In genomic region chr9:51144218-51144617, GRCm38 (mm10) we compare ENCODE assay signal across 32 mouse cellular contexts. TPM values are rescaled to one million over a fixed set of nuclear protein-coding genes. Genes with fewer than 3 reads are reported as not detected.
A peak's percentile ranks its signal among the peaks of the same experiment; 100 is the strongest.
DNase-seq lines count a peak whose midpoint lies in the region; ATAC-seq and TF ChIP-seq lines count a peak whose summit lies in the region.
"Had no signal": no experiment of that assay in that cellular context is flagged by ENCODE, and none has a peak within 500 bp of the region (broad histone marks: within the 10 kb centered on the region; RNA-seq: fewer than 3 reads in every experiment).

No protein-coding gene starts in this region.

- TF ChIP-seq POLR2A in lung, adult 2 months (IDR thresholded peaks at IDR 0.05; ENCODE audit: borderline replicate concordance, extremely low read depth, low read depth, low read length) = no peak
- TF ChIP-seq POLR2A in MEL (IDR thresholded peaks at IDR 0.05; ENCODE audit: control insufficient read depth in 1 of 2, insufficient read depth in 1 of 2, low read depth in 1 of 2, low read length in 2 of 2, poor library complexity in 1 of 2) = no peak

- ATAC-seq in intestine, embryonic 14.5 days (replicated peaks; ENCODE audit: low FRiP score, low TSS enrichment, low read depth) = no peak
- ATAC-seq in intestine, embryonic 16.5 days = no peak
- no peak for ATAC-seq in lung, embryonic 14.5 days (ENCODE audit: insufficient read depth)
- ATAC-seq: forebrain, embryonic 15.5 days; midbrain, embryonic 15.5 days had no signal

- H3K79me2 ChIP-seq in MEL (ENCODE audit: control insufficient read depth, insufficient read depth, low read length, poor library complexity) = no peaks in the 10 kb centered on the region

- H3K27ac ChIP-seq in intestine, embryonic 14.5 days (ENCODE audit: low read depth) = no peak overlapping the region
- no peak overlapping the region for H3K27ac ChIP-seq in intestine, embryonic 16.5 days (ENCODE audit: low read length)
- H3K27ac ChIP-seq in lung, embryonic 14.5 days (ENCODE audit: low read depth) = no peak overlapping the region
- no peak overlapping the region for H3K27ac ChIP-seq in MEL (ENCODE audit: control insufficient read depth, low read depth, low read length)
- H3K27ac ChIP-seq: embryonic facial prominence, embryonic 12.5 days; forebrain, embryonic 15.5 days; hindbrain, embryonic 13.5 days; limb, embryonic 15.5 days; lung, embryonic 15.5 days; midbrain, embryonic 15.5 days had no signal

- H3K9me3 ChIP-seq in intestine, embryonic 14.5 days (ENCODE audit: control insufficient read depth, low read length) = no peaks in the 10 kb centered on the region
- 0 out of 2 replicates have a peak, but pooled peaks cover 4% of the 10 kb centered on the region for H3K9me3 ChIP-seq in intestine, embryonic 16.5 days (ENCODE audit: control insufficient read depth, low read length)
- no peaks in the 10 kb centered on the region for H3K9me3 ChIP-seq in lung, embryonic 14.5 days (ENCODE audit: low read depth, low read length)
- no peaks in the 10 kb centered on the region for H3K9me3 ChIP-seq in MEL (replicated peaks; ENCODE audit: insufficient read depth, low read length)
- H3K9me3 ChIP-seq: embryonic facial prominence, embryonic 12.5 days; forebrain, embryonic 15.5 days; hindbrain, embryonic 13.5 days; limb, embryonic 15.5 days; lung, embryonic 15.5 days; midbrain, embryonic 15.5 days had no signal

- no peak overlapping the region for H3K4me2 ChIP-seq in intestine, embryonic 14.5 days (ENCODE audit: low read length)
- H3K4me2 ChIP-seq in intestine, embryonic 16.5 days (ENCODE audit: low read depth, low read length) = no peak overlapping the region
- no peak overlapping the region for H3K4me2 ChIP-seq in lung, embryonic 14.5 days
- H3K4me2 ChIP-seq: embryonic facial prominence, embryonic 12.5 days; forebrain, embryonic 15.5 days; hindbrain, embryonic 13.5 days; limb, embryonic 15.5 days; lung, embryonic 15.5 days; midbrain, embryonic 15.5 days had no signal

- H3K9ac ChIP-seq in intestine, embryonic 14.5 days (ENCODE audit: low read length) = no peak overlapping the region
- no peak overlapping the region for H3K9ac ChIP-seq in intestine, embryonic 16.5 days (ENCODE audit: low read depth, low read length)
- no peak overlapping the region for H3K9ac ChIP-seq in lung, embryonic 14.5 days
- H3K9ac ChIP-seq in MEL (ENCODE audit: control insufficient read depth, low read depth, low read length, poor library complexity, severe bottlenecking) = no peak overlapping the region
- H3K9ac ChIP-seq: embryonic facial prominence, embryonic 12.5 days; forebrain, embryonic 15.5 days; hindbrain, embryonic 13.5 days; limb, embryonic 15.5 days; lung, embryonic 15.5 days; midbrain, embryonic 15.5 days had no signal

- H3K4me1 ChIP-seq in intestine, embryonic 14.5 days (replicated peaks; ENCODE audit: control insufficient read depth, insufficient read depth, low read length) = peaks cover 3% of the 10 kb centered on the region
- no peaks in the 10 kb centered on the region for H3K4me1 ChIP-seq in intestine, embryonic 16.5 days (ENCODE audit: control insufficient read depth, insufficient read depth, low read length)
- no peaks in the 10 kb centered on the region for H3K4me1 ChIP-seq in lung, embryonic 14.5 days (ENCODE audit: insufficient read depth)
- H3K4me1 ChIP-seq in lung, adult 2 months (ENCODE audit: control insufficient read depth, insufficient read depth, low read length) = no peaks in the 10 kb centered on the region
- peaks cover 4 to 14% of the 10 kb centered on the region in 2 experiments for H3K4me1 ChIP-seq in MEL (ENCODE audit: control insufficient read depth in 1 of 2, insufficient read depth in 2 of 2, low read length in 2 of 2)

- no peak for TF ChIP-seq RAD21 in MEL (IDR thresholded peaks at IDR 0.05; ENCODE audit: low read depth, low read length)

- WGBS in intestine, embryonic 14.5 days = 70% methylated on average over 6 of the region's 6 CpGs
- WGBS in intestine, embryonic 16.5 days = 67% methylated on average over 6 of the region's 6 CpGs
- WGBS in lung, embryonic 14.5 days = 66% methylated on average over 6 of the region's 6 CpGs
- 69% methylated on average over 6 of the region's 6 CpGs for WGBS in lung, adult 2 months

- no peaks in the 10 kb centered on the region for H3K36me3 ChIP-seq in intestine, embryonic 14.5 days (ENCODE audit: control insufficient read depth, insufficient read depth, low read length)
- H3K36me3 ChIP-seq in intestine, embryonic 16.5 days (ENCODE audit: control insufficient read depth, insufficient read depth, low read length) = no peaks in the 10 kb centered on the region
- H3K36me3 ChIP-seq in lung, embryonic 14.5 days (ENCODE audit: insufficient read depth) = no peaks in the 10 kb centered on the region
- peaks cover 0 to 11% of the 10 kb centered on the region in 2 experiments; a peak in 2 of 4 replicates for H3K36me3 ChIP-seq in MEL (ENCODE audit: control insufficient read depth in 1 of 2, insufficient read depth in 2 of 2, low read length in 2 of 2)
- H3K36me3 ChIP-seq: embryonic facial prominence, embryonic 12.5 days; forebrain, embryonic 15.5 days; hindbrain, embryonic 13.5 days; limb, embryonic 15.5 days; lung, embryonic 15.5 days; midbrain, embryonic 15.5 days had no signal

- TF ChIP-seq CTCF in lung, embryonic 14.5 days (IDR thresholded peaks at IDR 0.05; ENCODE audit: low read depth) = peak; percentile 44
- TF ChIP-seq CTCF in lung, adult 2 months (IDR thresholded peaks at IDR 0.05; ENCODE audit: insufficient read depth, low read length) = no peak
- TF ChIP-seq CTCF in MEL (IDR thresholded peaks at IDR 0.05 in 2 of 3, conservative IDR thresholded peaks at IDR 0.05 in 1 of 3; ENCODE audit: control insufficient read depth in 1 of 3, insufficient read depth in 1 of 3, low read depth in 2 of 3, low read length in 3 of 3, poor library complexity in 1 of 3, severe bottlenecking in 1 of 3) = peak in 2 of 3 experiments; percentile 18 to 26; a peak in 2 of 6 replicates

- H3K4me3 ChIP-seq in intestine, embryonic 14.5 days (ENCODE audit: low read depth, low read length) = no peak overlapping the region
- no peak overlapping the region for H3K4me3 ChIP-seq in intestine, embryonic 16.5 days (ENCODE audit: low read length)
- no peak overlapping the region for H3K4me3 ChIP-seq in lung, embryonic 14.5 days (ENCODE audit: low read depth, low read length)
- no peak overlapping the region for H3K4me3 ChIP-seq in lung, adult 2 months (replicated peaks; ENCODE audit: extremely low read depth, low read depth, low read length)
- H3K4me3 ChIP-seq in MEL (ENCODE audit: control insufficient read depth in 1 of 2, insufficient read depth in 1 of 2, low read depth in 2 of 2, low read length in 2 of 2) = no peak overlapping the region
- H3K4me3 ChIP-seq: embryonic facial prominence, embryonic 12.5 days; erythroblast, embryonic 14.5 days; forebrain, embryonic 15.5 days; hindbrain, embryonic 13.5 days; limb, embryonic 15.5 days; lung, embryonic 15.5 days; midbrain, embryonic 15.5 days; myocyte had no signal

- DNase-seq in intestine, embryonic 14.5 days (ENCODE audit: low spot score) = peak; percentile 34
- no peak for DNase-seq in lung, embryonic 14.5 days
- DNase-seq in lung, adult 2 months = no peak
- no peak for DNase-seq in MEL (ENCODE audit: low read depth, low spot score)
- DNase-seq in left cerebral cortex, adult 11 months (ENCODE audit: low spot score) = no peak
- DNase-seq in kidney, postnatal 14 days = no peak
- DNase-seq: adrenal gland, postnatal 25 days; cerebellum, adult 9-10 months; gastrocnemius, postnatal 14 days; heart, adult 18-20 months; heart, postnatal 36 days; kidney, adult 9 months; kidney, postnatal 4 days; left cerebral cortex, postnatal 4 days; lung, postnatal 4 days; thymus, postnatal 25 days had no signal

- no peak for TF ChIP-seq EP300 in MEL (IDR thresholded peaks at IDR 0.05; ENCODE audit: low read depth in 1 of 2, low read length in 2 of 2)

- H3K27me3 ChIP-seq in intestine, embryonic 14.5 days (replicated peaks; ENCODE audit: control insufficient read depth, insufficient read depth, low read length) = no peaks in the 10 kb centered on the region
- no peaks in the 10 kb centered on the region for H3K27me3 ChIP-seq in intestine, embryonic 16.5 days (replicated peaks; ENCODE audit: control insufficient read depth, insufficient read depth, low read length)
- H3K27me3 ChIP-seq in lung, embryonic 14.5 days (ENCODE audit: insufficient read depth, low read length) = no peaks in the 10 kb centered on the region
- H3K27me3 ChIP-seq in MEL (ENCODE audit: control insufficient read depth in 1 of 2, insufficient read depth in 2 of 2, low read length in 2 of 2) = no peaks in the 10 kb centered on the region
- H3K27me3 ChIP-seq: embryonic facial prominence, embryonic 12.5 days; forebrain, embryonic 15.5 days; hindbrain, embryonic 13.5 days; limb, embryonic 15.5 days; lung, embryonic 15.5 days; midbrain, embryonic 15.5 days had no signal

TF ChIP-seq in MEL, 35 proteins besides CTCF, POLR2A, EP300 and RAD21:
- TF ChIP-seq BHLHE40 (IDR thresholded peaks at IDR 0.05; ENCODE audit: borderline replicate concordance, low read depth, low read length) = no peak
- no peak for TF ChIP-seq MAZ (IDR thresholded peaks at IDR 0.05; ENCODE audit: low read depth, low read length)
- TF ChIP-seq TBP (IDR thresholded peaks at IDR 0.05; ENCODE audit: low read depth, low read length) = no peak
- TF ChIP-seq JUND (IDR thresholded peaks at IDR 0.05; ENCODE audit: low read depth, low read length) = no peak
- TF ChIP-seq SIN3A (IDR thresholded peaks at IDR 0.05; ENCODE audit: low read length) = no peak
- no peak for TF ChIP-seq MAFK (IDR thresholded peaks at IDR 0.05; ENCODE audit: borderline replicate concordance, low read depth, low read length)

RNA-seq across cellular contexts. Expression of gene Gm32742, which starts 21.1 kb away (rescaled TPM):
- polyA plus RNA-seq in intestine, embryonic 14.5 days (2014; fragmentation: Nextera tagmentation; extraction: Ambion mirVana) = 0.01 TPM in 1 of 2 replicates, not detected in the other
- polyA plus RNA-seq in intestine, embryonic 16.5 days (2015; fragmentation: Nextera tagmentation; extraction: Ambion mirVana) = 0.01 TPM in 1 of 2 replicates, not detected in the other
- 0.03 TPM in 1 of 2 replicates, not detected in the other for polyA plus RNA-seq in lung, embryonic 14.5 days (2014; fragmentation: Nextera tagmentation; extraction: Ambion mirVana)
- polyA plus RNA-seq in lung, adult 2 months (2012; rRNA removed) = 1.3 and 1.5 TPM in 2 replicates
- total RNA-seq in MEL (2012; rRNA removed) = not detected in 2 replicates
- under 1 TPM in 1 of 2 experiments, not detected in 1; 0.01 TPM for polyA plus RNA-seq in MEL (2012; ENCODE audit: insufficient read depth in 1 of 2, insufficient read length in 2 of 2, low read depth in 1 of 2, low replicate concordance in 2 of 2, missing spikeins in 1 of 2)
- total RNA-seq: adrenal gland, postnatal 25 days; gastrocnemius, postnatal 14 days; heart, postnatal 36 days; layer of hippocampus, postnatal 10 days; left cerebral cortex, adult 8-10 months had no signal
- polyA plus RNA-seq: erythroblast, embryonic 14.5 days; forebrain, embryonic 15.5 days; heart, embryonic 14.5 days; limb, embryonic 15.5 days; midbrain, embryonic 15.5 days; neural tube, embryonic 14.5 days had no signal

RNA-seq across cellular contexts. Expression of gene 4833427G06Rik, which starts 42.3 kb away (rescaled TPM):
- not detected in 2 replicates for polyA plus RNA-seq in intestine, embryonic 14.5 days (2014; fragmentation: Nextera tagmentation; extraction: Ambion mirVana)
- not detected in 2 replicates for polyA plus RNA-seq in intestine, embryonic 16.5 days (2015; fragmentation: Nextera tagmentation; extraction: Ambion mirVana)
- polyA plus RNA-seq in lung, embryonic 14.5 days (2014; fragmentation: Nextera tagmentation; extraction: Ambion mirVana) = 0.58 TPM in 1 of 2 replicates, not detected in the other
- polyA plus RNA-seq in lung, adult 2 months (2012; rRNA removed) = 1.9 and 2.4 TPM in 2 replicates
- total RNA-seq in MEL (2012; rRNA removed) = not detected in 2 replicates
- not detected for polyA plus RNA-seq in MEL (2012; ENCODE audit: insufficient read depth in 1 of 2, insufficient read length in 2 of 2, low read depth in 1 of 2, low replicate concordance in 2 of 2, missing spikeins in 1 of 2)
- total RNA-seq: common myeloid progenitor, adult 5-6 weeks; gastrocnemius, postnatal 14 days; heart, postnatal 36 days; megakaryocyte-erythroid progenitor cell, adult 5-6 weeks had no signal
- polyA plus RNA-seq: erythroblast, embryonic 14.5 days; heart, embryonic 14.5 days; limb, embryonic 15.5 days; spleen, adult 2 months had no signal
